Mouse (Mus musculus) stomach, postnatal 0 days (tissue): Measurements from ENCODE around the gene Acp4.

ENCODE experiments used
- CTCF ChIP-seq: IDR thresholded peaks from 2 replicates; pipeline ENCODE4 v1.5.1; 2016; ENCODE audit warnings: antibody characterized with exemption, low read depth, mild to moderate bottlenecking, moderate library complexity
- EP300 ChIP-seq: optimal IDR thresholded peaks from 2 replicates; pipeline ENCODE3; 2016; ENCODE audit warnings: antibody characterized with exemption

DNA sequence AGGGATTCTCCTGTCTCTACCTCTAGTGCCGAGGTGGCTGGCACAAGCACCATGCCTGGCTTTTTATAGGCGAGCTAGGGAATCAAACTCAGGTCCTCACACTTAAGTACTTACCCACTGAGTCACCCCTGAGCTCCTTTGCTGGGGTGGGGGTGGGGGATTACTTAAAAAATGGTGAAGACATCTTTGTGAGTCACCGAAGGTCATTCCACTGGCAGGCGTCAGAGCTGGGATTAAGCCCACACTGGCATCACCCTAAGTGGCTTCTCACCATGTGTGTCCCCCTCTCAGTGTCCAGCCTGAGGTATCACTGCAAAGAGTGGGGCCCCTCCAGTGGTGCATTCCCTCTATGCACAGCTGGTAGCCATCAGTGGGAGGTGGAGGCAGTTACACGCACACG lies 3.2 kb upstream of the Acp4 start:
- no peak for TF ChIP-seq CTCF
- no peak for TF ChIP-seq EP300
